Mouse (Mus musculus) left cerebral cortex, postnatal 36 days (tissue): ENCODE measurements at regions not wholly inside any gene's neighbourhood (a gene's known extent, or its start where the extent isn't known, plus 50 kb on each side); places are given as distances from the start of the nearest gene placed in this dataset.
A peak's percentile ranks its signal among the peaks of the same experiment; 100 is the strongest.

Experiments
- DNase-seq, 2 experiments: peaks; one replicate each; pipeline ENCODE4 v3.0.0; 2021 to 2022; ENCODE audit warnings: low spot score in 2 of 2, mixed read lengths in 1 of 2
- intact Hi-C: fragments of 180-260 bp; cut with DNase I; formaldehyde crosslinking; loops from one replicate; pipeline ENCODE4 v1.15.1; 2025

DNA sequence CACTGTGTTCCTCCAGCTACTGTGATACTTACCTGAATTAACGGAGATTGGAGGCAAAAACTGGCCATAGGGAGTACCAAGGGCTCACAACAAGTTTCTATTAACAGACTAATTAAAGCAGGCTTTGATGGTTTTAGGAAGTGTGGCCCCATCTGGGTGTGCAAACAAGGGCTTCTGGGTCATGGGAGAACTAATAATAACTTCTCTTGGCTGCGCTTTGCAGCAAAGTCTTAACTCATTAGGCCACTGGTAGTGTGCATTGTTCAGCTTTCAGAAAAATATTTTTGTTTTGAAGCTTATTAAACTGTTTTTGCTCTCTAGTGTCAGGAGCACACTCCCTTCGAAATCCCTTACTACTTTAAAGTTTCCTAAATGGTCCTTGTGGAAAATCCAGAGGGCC lies 110.4 kb upstream of the Nxt1 start:
- intact Hi-C loops = no loop called here

DNA sequence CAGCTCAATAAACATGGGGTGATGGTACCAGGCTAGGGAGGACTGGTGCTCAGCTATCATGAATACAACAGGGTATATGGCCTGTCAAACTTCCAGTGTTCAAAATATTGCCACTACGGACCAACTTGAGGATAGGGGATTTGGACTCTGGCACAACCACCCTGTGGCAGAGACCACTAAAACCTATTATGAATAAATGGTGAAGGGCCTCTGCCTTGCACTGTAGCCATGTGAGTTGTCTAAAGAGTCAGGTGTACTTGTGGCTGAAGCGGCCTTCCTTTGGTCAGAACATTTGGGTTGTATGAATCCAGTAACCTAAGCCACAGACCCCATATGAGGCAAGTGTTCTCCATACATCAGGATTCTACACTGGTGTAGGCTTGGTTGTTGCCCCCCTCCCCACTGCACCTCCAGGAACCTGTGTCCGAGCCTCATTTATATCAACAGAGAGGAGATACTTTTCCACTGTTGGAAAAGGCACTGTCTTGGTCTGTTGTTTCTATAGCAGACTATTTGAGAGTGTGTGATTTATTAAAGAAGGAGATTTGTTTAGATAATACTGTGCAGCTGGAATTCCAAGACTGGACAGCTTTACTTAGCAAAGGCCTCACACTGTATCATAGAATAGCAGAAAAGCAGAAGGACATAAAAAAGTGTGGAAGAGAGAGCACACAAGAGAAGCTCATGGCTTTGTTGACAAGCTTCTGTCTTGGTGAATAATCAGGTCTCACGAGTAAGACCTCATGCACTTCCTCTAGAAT lies 112.2 kb upstream of the Nxt1 start:
- intact Hi-C loops = no loop called here
- no peak for DNase-seq

More for the DNA sequence above, 110.4 kb upstream of the Nxt1 start:
- DNase-seq = no peak

GRCm38 (mm10) chr2:148559376-148559775 lies 113.0 kb upstream of the Nxt1 start:
- intact Hi-C loops = no loop called here
- no peak for DNase-seq

DNA sequence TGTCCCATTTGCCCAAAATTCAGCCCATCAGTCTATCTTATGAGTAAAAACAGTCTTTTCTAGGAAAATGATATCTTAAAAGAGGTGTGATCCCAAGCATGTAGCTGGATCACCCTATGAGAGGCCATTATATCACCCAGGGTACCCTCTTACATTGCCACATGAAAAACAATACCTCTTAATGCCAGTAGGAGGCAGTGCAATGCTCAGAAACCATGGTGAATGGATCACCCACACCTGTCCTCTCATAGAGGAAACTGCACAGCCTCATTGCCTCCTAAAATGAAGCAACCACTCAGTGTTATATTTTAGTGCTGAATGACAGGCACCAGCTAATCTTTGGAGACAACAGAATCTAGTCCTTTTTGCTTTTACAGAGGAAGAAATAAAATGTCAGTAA lies 114.0 kb upstream of the Nxt1 start:
- DNase-seq = no peak
- intact Hi-C loops = no loop called here

- no peak for DNase-seq
- intact Hi-C loops = no loop called here
These were observed 107.8 kb upstream of the Cd93 start for GRCm38 (mm10) chr2:148551207-148551606.

DNA sequence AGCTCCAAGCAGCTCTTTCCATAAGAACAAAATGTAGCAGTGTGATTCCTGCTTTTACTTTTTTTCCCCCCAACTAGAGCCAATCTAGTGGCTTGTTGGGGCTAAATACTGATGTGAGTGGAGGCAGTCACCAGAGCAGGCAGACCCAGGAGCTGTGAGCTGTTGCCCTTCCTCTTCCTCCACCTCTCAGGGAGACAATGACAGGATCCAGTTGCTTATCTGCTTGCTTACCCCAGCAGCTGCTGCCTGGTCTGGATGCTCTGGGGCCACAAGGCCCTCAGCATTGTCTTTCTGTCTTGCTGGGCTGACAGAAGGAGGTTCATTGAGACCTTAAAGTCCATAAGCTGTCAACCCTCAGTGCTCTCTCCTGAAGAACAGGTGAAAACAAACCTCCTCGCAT lies 106.3 kb upstream of the Cd93 start:
- intact Hi-C loops = no loop called here
- DNase-seq = no peak

- intact Hi-C loops = no loop called here
These were observed 99.0 kb upstream of the Cd93 start for GRCm38 (mm10) chr2:148542340-148542739.

DNA sequence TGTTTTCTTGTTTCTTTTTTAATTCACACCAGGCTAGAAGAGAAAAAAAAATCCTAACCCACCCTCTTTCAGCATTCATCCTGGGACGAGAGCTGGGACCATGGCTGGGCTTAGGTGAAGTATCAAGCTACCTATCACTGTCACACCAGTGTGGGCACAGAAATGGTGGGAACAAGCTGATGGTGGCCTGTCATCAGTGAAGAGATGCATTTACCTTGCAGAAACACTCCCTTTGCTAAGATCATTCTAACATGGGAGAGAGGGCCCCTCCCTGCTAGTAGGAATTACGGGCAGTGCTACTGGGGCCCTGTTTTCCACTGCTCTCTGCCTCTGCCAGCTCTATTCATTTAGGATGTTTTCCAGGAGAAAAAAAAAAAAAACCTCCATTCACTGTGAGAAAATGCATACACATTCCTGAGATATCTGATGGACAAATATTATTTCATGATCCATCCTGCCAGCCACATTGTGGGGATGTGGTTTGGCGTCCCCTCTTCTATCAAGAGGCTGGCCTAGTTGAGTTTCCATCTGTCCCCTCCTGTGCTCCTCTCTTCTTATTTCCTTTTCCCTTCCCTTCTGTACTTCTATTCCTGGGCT lies 94.6 kb upstream of the Cd93 start:
- intact Hi-C loops = loop anchor here (10.0 kb wide), 1 partner anchor 133 kb away; the partner anchor contains the start of gene Thbd
- DNase-seq = no peak

More at GRCm38 (mm10) chr2:148542340-148542739, 99.0 kb upstream of the Cd93 start:
- no peak for DNase-seq

GRCm38 (mm10) chr2:148537251-148537650 lies 93.9 kb upstream of the Cd93 start:
- intact Hi-C loops = loop anchor here (10.0 kb wide), 1 partner anchor 132 kb away; the partner anchor contains the start of gene Thbd

DNA sequence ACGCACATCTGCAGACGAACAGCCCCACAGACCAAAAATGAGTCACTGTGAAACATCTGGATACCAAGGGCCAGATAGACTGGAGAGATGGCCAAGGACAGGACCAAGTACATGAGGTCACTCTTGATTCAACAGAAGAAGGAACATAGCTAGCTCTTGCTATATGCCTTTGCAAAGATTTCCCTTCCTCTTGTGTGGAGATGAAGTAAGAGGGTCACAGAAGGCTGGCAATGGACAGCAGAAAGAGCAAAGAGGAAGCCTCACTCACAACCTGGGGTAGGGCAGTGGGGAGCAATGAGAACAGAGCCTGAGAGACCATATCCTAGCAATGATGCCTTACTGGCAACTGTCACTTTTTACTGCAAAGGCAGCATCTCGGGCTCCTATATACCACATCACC lies 93.2 kb upstream of the Cd93 start:
- no peak for DNase-seq
- intact Hi-C loops = loop anchor here (10.0 kb wide), 1 partner anchor 132 kb away; the partner anchor contains the start of gene Thbd

More at GRCm38 (mm10) chr2:148537251-148537650, 93.9 kb upstream of the Cd93 start:
- no peak for DNase-seq

GRCm38 (mm10) chr2:148535562-148536180 lies 92.3 kb upstream of the Cd93 start:
- peak in 1 of 2 experiments; percentile 34 for DNase-seq
- intact Hi-C loops = loop anchor here (10.0 kb wide), 1 partner anchor 131 kb away; the partner anchor contains the start of gene Thbd

DNA sequence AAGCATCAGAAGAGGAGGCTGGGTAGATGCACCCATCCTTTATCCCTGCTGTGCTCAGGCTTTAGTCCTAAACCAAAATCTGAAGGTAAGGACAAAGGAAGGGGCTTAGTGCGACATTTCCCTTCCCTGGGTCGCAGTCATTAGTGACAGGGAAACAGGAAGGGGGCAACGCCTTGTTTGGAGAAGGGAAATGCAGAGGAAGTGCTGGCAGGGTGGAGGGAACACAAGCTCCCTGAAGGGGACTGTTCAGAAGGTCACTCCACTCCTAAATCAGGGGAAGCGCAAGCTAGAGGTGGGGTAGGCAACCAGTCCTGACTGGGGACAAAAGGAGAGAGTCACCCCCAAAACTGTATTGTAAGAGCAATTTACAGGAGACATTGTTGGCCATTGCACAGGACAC lies 88.7 kb upstream of the Cd93 start:
- intact Hi-C loops = loop anchor here (10.0 kb wide), 1 partner anchor 127 kb away; the partner anchor contains the start of gene Thbd
- no peak for DNase-seq

GRCm38 (mm10) chr2:148530546-148530945 lies 87.2 kb upstream of the Cd93 start:
- intact Hi-C loops = loop anchor here (10.0 kb wide), 1 partner anchor 126 kb away; the partner anchor contains the start of gene Thbd
- DNase-seq = no peak

GRCm38 (mm10) chr2:148529900-148530299 lies 86.5 kb upstream of the Cd93 start:
- intact Hi-C loops = loop anchor here (10.0 kb wide), 1 partner anchor 125 kb away; the partner anchor contains the start of gene Thbd

GRCm38 (mm10) chr2:148527755-148528154 lies 84.4 kb upstream of the Cd93 start:
- DNase-seq = no peak
- intact Hi-C loops = no loop called here

More at GRCm38 (mm10) chr2:148529900-148530299, 86.5 kb upstream of the Cd93 start:
- no peak for DNase-seq

GRCm38 (mm10) chr2:148525496-148525895 lies 82.1 kb upstream of the Cd93 start:
- intact Hi-C loops = no loop called here
- no peak for DNase-seq

DNA sequence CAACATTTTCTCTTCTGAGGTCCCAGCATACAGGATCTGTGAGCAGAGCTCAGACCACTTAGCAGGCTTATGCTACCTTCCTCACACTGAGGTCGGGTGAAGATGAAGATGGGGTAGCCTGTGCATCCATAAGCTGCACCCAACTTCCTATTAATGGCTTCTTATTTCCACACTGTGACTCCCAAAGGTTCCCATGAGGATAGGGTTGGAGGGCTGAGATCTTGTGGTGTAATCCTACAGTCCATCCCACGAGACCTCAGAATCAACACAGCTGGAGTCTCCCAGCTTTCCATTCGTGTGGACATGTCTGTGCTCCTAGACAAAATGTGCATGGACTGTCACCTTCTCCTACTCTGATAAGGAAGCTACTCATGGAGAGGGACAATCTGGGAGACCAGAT lies 80.0 kb upstream of the Cd93 start:
- no peak for DNase-seq
- intact Hi-C loops = no loop called here

GRCm38 (mm10) chr2:148522936-148523335 lies 79.6 kb upstream of the Cd93 start:
- no peak for DNase-seq
- intact Hi-C loops = no loop called here

GRCm38 (mm10) chr2:148521966-148522575 lies 78.7 kb upstream of the Cd93 start:
- DNase-seq = no peak
- intact Hi-C loops = no loop called here

- intact Hi-C loops = no loop called here
- DNase-seq = no peak
These were observed 76.9 kb upstream of the Cd93 start for GRCm38 (mm10) chr2:148520291-148520690.
